Mouse (Mus musculus) stomach, embryonic 14.5 days (tissue): ENCODE measurements around the gene Fbxl22. TPM values are rescaled to one million over a fixed set of nuclear protein-coding genes. Genes with fewer than 3 reads are reported as not detected.

Source experiments
- ATAC-seq: fragments of 200-750 bp; cut with Nextera tagmentation; 2 replicates; pipeline ENCODE4 v1.8.0; 2017; ENCODE audit warnings: low read depth, moderate TSS enrichment; ENCODE audit not compliant: insufficient number of reproducible peaks, insufficient read depth, low FRiP score
- H3K27ac ChIP-seq: fragments of 300-500 bp; sonication (generic); 2 replicates; pipeline ENCODE4 v1.5.1; 2014; ENCODE audit warnings: mild to moderate bottlenecking, low read length, moderate library complexity, mixed read lengths
- H3K27me3 ChIP-seq: fragments of 300-500 bp; sonication (generic); 2 replicates; pipeline ENCODE4 v1.6.1; 2014; ENCODE audit warnings: low read length, control low read depth, mixed read lengths; ENCODE audit not compliant: control insufficient read depth, insufficient read depth
- H3K36me3 ChIP-seq: fragments of 300-500 bp; sonication (generic); 2 replicates; pipeline ENCODE4 v1.6.1; 2014; ENCODE audit warnings: mild to moderate bottlenecking, control low read depth, low read length, moderate library complexity, mixed read lengths; ENCODE audit not compliant: control insufficient read depth, insufficient read depth
- H3K4me1 ChIP-seq: fragments of 300-500 bp; sonication (generic); 2 replicates; pipeline ENCODE4 v1.6.1; 2014; ENCODE audit warnings: low read length, control low read depth, mixed read lengths; ENCODE audit not compliant: control insufficient read depth, insufficient read depth
- H3K4me2 ChIP-seq: fragments of 300-500 bp; sonication (generic); replicated peaks from 2 replicates; pipeline ENCODE4 v1.6.1; 2014; ENCODE audit warnings: low read depth, low read length, control low read depth
- H3K4me3 ChIP-seq: fragments of 300-500 bp; sonication (generic); 2 replicates; pipeline ENCODE4 v1.5.1; 2014; ENCODE audit warnings: low read depth, low read length, control low read depth
- H3K9ac ChIP-seq: fragments of 300-500 bp; sonication (generic); replicated peaks from 2 replicates; pipeline ENCODE4 v1.6.1; 2014; ENCODE audit warnings: low read depth, mild to moderate bottlenecking, control low read depth, low read length, moderate library complexity, mixed read lengths
- H3K9me3 ChIP-seq: fragments of 300-500 bp; sonication (generic); 2 replicates; pipeline ENCODE4 v1.6.1; 2016; ENCODE audit warnings: low read depth, low read length, control low read depth; ENCODE audit not compliant: control insufficient read depth
- WGBS: fragments of 180-500 bp; shearing (Covaris S2); extraction: QIAGEN DNeasy Blood & Tissue Kit; methylation state at CpG from one replicate; pipeline ENCODE4 v1.1.7; 2014; 5-methylcytosine and 5-hydroxymethylcytosine counted together
- polyA plus RNA-seq: library from polyadenylated mRNA; unstranded; fragments of >200 nt; fragmentation: Nextera tagmentation; extraction: Ambion mirVana; gene quantifications from 2 replicates; pipeline ENCODE4 v1.2.1, GENCODE M21; 2014

Gene Fbxl22
- polyA plus RNA-seq: 20.7 and 21.5 TPM in 2 replicates

GRCm38 (mm10) chr9:66514256-66514770 lies at the start of gene Fbxl22:
TSS of gene Fbxl22 (minus strand) at chr9:66514593.
- no peak within 1 kb of the TSS; the same call in 1 of the 2 replicates for H3K9ac ChIP-seq
- H3K9me3 ChIP-seq: no peaks in the 10 kb centered on the region
- peak within 1 kb of the TSS; percentile 90 for H3K4me2 ChIP-seq
- WGBS: 47% methylated on average over 17 of the region's 17 CpGs
- peak within 1 kb of the TSS; percentile 50; the same call in 1 of the 2 replicates for H3K4me3 ChIP-seq
- no peaks in the 10 kb centered on the region for H3K27me3 ChIP-seq
- no peak for ATAC-seq
- peak within 1 kb of the TSS; percentile 96 for H3K27ac ChIP-seq
- peaks cover 25% of the 10 kb centered on the region for H3K4me1 ChIP-seq
- H3K36me3 ChIP-seq: peaks cover 31% of the 10 kb centered on the region; the same call in 1 of the 2 replicates

DNA sequence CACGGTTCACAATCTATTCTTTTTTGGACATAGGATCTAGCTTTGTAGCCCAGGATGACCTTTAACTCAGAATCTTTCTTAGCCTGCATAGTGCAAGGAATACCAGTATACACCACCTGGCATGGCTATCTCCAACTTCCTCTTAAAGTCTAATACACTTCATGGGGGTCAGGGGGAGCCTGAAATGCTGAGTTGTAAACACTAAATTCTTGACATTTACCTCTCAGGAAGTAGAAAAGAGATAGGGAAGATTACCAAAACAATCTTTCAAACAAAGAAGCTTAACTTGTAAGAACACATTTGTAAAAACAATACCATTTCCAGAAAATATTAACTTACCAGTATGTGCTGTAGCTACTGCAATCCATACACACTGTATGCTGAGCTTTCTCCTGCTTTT lies 47.8 kb upstream of the Fbxl22 start:
- Histone ChIP-seq H3K9ac (no peak overlapping the region), H3K4me3 (no peak overlapping the region), H3K36me3 (no peaks in the 10 kb centered on the region), H3K4me1 (no peaks in the 10 kb centered on the region), H3K4me2 (no peak overlapping the region), H3K27me3 (no peaks in the 10 kb centered on the region), H3K9me3 (no peaks in the 10 kb centered on the region), H3K27ac (no peak overlapping the region)
- no peak for ATAC-seq
- WGBS: 52% methylated on average over 1 of the region's 1 CpGs

DNA sequence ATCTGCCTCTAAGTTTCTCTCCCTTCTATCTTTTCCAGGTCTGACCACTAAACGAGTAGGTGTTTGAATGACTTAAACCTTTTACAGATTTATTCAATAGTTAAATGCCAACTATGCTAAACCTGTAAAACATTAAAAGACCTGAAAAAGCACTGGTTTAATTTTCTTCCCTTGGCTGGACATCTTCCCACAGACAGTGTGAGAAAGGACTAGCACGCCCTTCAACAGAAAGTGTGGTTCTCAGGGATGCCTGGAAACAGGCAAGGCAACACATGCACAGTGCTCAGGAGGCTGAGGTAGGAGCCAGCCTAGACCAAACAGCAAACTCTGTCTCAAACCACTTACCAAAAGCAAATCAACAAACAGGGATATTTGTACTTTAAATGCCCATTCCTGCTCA lies 47.1 kb upstream of the Fbxl22 start:
- Histone ChIP-seq H3K4me2 (no peak overlapping the region), H3K36me3 (no peaks in the 10 kb centered on the region), H3K9ac (no peak overlapping the region), H3K4me1 (no peaks in the 10 kb centered on the region), H3K9me3 (no peaks in the 10 kb centered on the region), H3K4me3 (no peak overlapping the region), H3K27me3 (no peaks in the 10 kb centered on the region), H3K27ac (no peak overlapping the region)
- 81% methylated on average over 2 of the region's 2 CpGs for WGBS
- ATAC-seq: no peak

- no peaks in the 10 kb centered on the region for H3K4me1 ChIP-seq
- ATAC-seq: no peak
- H3K27ac ChIP-seq: no peak overlapping the region
- H3K9ac ChIP-seq: no peak overlapping the region
- WGBS: 26% methylated on average over 1 of the region's 1 CpGs
- no peak overlapping the region for H3K4me2 ChIP-seq
- H3K4me3 ChIP-seq: no peak overlapping the region
- no peaks in the 10 kb centered on the region for H3K9me3 ChIP-seq
- no peaks in the 10 kb centered on the region for H3K36me3 ChIP-seq
- H3K27me3 ChIP-seq: no peaks in the 10 kb centered on the region
Observed at GRCm38 (mm10) chr9:66560728-66561127, 46.3 kb upstream of the Fbxl22 start.

- no peak overlapping the region for H3K4me2 ChIP-seq
- ATAC-seq: no peak
- H3K4me1 ChIP-seq: no peaks in the 10 kb centered on the region
- no peaks in the 10 kb centered on the region for H3K27me3 ChIP-seq
- no peaks in the 10 kb centered on the region for H3K36me3 ChIP-seq
- no peak overlapping the region for H3K4me3 ChIP-seq
- 16% methylated on average over 2 of the region's 2 CpGs for WGBS
- H3K9ac ChIP-seq: no peak overlapping the region
- H3K9me3 ChIP-seq: no peaks in the 10 kb centered on the region
- peak overlapping the region; percentile 10; the same call in 1 of the 2 replicates for H3K27ac ChIP-seq
Observed at GRCm38 (mm10) chr9:66560295-66560694, 45.9 kb upstream of the Fbxl22 start.

- WGBS: 99% methylated on average over 4 of the region's 4 CpGs
Observed at GRCm38 (mm10) chr9:66558971-66559370, 44.6 kb upstream of the Fbxl22 start.

DNA sequence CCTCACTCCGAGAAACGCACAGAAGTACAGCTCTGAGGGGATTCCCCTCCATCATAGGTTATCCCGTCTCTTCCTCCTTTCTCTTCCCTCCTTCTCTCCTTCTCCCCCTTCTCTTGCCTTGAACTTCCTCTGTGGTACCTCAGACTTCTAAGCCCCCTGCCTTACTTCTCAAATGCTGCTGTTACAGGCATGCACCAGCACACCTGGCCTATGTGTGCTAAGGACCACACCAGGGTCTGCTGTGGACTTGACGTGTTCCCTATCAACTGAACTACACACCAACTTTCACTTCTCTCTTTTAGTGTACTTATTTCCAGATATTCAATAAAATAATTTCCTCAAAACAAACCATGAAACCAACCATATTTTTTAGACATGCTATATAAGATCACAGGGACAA lies 28.4 kb upstream of the Fbxl22 start:
- no peaks in the 10 kb centered on the region for H3K27me3 ChIP-seq
- no peak overlapping the region for H3K27ac ChIP-seq
- H3K9ac ChIP-seq: no peak overlapping the region
- H3K4me1 ChIP-seq: no peaks in the 10 kb centered on the region
- no peak overlapping the region for H3K4me3 ChIP-seq
- WGBS: 82% methylated on average over 4 of the region's 4 CpGs
- H3K9me3 ChIP-seq: no peaks in the 10 kb centered on the region
- ATAC-seq: no peak
- peaks cover 49% of the 10 kb centered on the region for H3K36me3 ChIP-seq
- H3K4me2 ChIP-seq: no peak overlapping the region

More at GRCm38 (mm10) chr9:66558971-66559370, 44.6 kb upstream of the Fbxl22 start:
- H3K27me3 ChIP-seq: no peaks in the 10 kb centered on the region
- no peak overlapping the region for H3K4me2 ChIP-seq
- no peak overlapping the region for H3K4me3 ChIP-seq
- no peaks in the 10 kb centered on the region for H3K36me3 ChIP-seq
- no peaks in the 10 kb centered on the region for H3K9me3 ChIP-seq
- H3K27ac ChIP-seq: peak overlapping the region; percentile 59; the same call in 1 of the 2 replicates
- H3K4me1 ChIP-seq: no peaks in the 10 kb centered on the region
- no peak overlapping the region for H3K9ac ChIP-seq
- ATAC-seq: no peak

DNA sequence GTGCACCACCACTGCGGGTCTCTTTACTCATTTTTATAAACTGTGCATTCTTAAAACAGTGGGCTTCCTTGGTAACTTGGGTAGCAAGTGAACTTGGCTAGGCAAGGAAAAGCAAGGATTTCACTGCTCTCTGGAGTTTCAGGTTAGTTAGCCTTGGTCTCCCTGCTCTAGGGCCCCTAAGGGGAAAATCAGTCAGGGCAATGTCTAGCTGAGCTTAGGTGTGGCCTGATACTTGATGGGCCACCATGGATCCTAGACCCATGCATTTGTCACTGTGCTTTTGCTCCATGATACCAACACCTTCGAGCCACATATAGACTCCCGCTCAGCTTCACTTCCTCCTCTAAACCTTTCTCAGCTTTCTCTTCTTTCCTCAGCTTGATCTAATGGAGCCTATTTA lies 7.2 kb upstream of the Fbxl22 start:
- Histone ChIP-seq H3K4me2 (no peak overlapping the region), H3K27ac (no peak overlapping the region), H3K9ac (no peak overlapping the region), H3K4me3 (no peak overlapping the region), H3K27me3 (no peaks in the 10 kb centered on the region), H3K4me1 (no peaks in the 10 kb centered on the region), H3K36me3 (peaks cover 62% of the 10 kb centered on the region), H3K9me3 (no peaks in the 10 kb centered on the region)
- 95% methylated on average over 3 of the region's 3 CpGs for WGBS
- no peak for ATAC-seq

DNA sequence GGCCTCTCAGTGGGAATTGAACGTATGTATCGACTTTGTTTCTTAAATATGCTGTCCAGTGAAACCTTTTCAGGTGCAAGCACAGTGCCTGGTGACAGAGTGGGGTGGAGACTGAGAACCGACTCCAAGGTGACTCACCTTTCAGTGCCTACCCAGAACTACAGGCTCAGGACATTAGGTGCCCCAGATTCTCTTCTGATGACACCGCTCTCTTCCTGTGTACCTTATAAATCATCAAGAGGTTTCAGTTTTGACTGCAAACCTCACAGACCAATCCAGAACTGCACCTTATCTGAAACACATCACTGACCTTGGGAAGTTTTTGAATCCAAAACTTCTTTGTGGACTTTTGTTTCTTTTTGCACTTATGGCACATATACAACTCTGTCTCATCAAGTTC lies 5.9 kb upstream of the Fbxl22 start:
- no peak for ATAC-seq
- no peaks in the 10 kb centered on the region for H3K27me3 ChIP-seq
- H3K9ac ChIP-seq: no peak overlapping the region
- no peaks in the 10 kb centered on the region for H3K9me3 ChIP-seq
- peaks cover 58% of the 10 kb centered on the region for H3K36me3 ChIP-seq
- H3K27ac ChIP-seq: no peak overlapping the region
- no peak overlapping the region for H3K4me3 ChIP-seq
- WGBS: 90% methylated on average over 4 of the region's 4 CpGs
- no peak overlapping the region for H3K4me2 ChIP-seq
- no peaks in the 10 kb centered on the region for H3K4me1 ChIP-seq
